Mouse (Mus musculus) liver, postnatal 0 days (tissue): ENCODE data around the gene Elmod2. TPM values are rescaled to one million over a fixed set of nuclear protein-coding genes. Genes with fewer than 3 reads are reported as not detected.

Experiments
- ATAC-seq: fragments of 200-750 bp; cut with Nextera tagmentation; 2 replicates; pipeline ENCODE4 v1.8.0; 2017; ENCODE audit warnings: mild to moderate bottlenecking, moderate library complexity
- DNase-seq: peaks from one replicate; pipeline ENCODE4 v3.0.0-alpha.2; 2016
- H3K27ac ChIP-seq: fragments of 300-500 bp; sonication (generic); 2 replicates; pipeline ENCODE4 v1.5.1; 2014; ENCODE audit warnings: antibody characterized with exemption, moderate library complexity, mild to moderate bottlenecking, low read depth
- H3K27me3 ChIP-seq: fragments of 300-500 bp; sonication (generic); 2 replicates; pipeline ENCODE4 v1.6.1; 2014; ENCODE audit warnings: low read length, control low read depth, mixed read lengths; ENCODE audit not compliant: insufficient read depth
- H3K36me3 ChIP-seq: fragments of 300-500 bp; sonication (generic); replicated peaks from 2 replicates; pipeline ENCODE4 v1.6.1; 2014; ENCODE audit warnings: mild to moderate bottlenecking, control low read depth, low read length, moderate library complexity, mixed read lengths; ENCODE audit not compliant: insufficient read depth
- H3K4me1 ChIP-seq: fragments of 300-500 bp; sonication (generic); 2 replicates; pipeline ENCODE4 v1.6.1; 2014; ENCODE audit warnings: antibody characterized with exemption, mild to moderate bottlenecking, control low read depth; ENCODE audit not compliant: insufficient read depth
- H3K4me2 ChIP-seq: fragments of 300-500 bp; sonication (generic); 2 replicates; pipeline ENCODE4 v1.6.1; 2014; ENCODE audit warnings: low read depth, mild to moderate bottlenecking, low read length, moderate library complexity, mixed read lengths
- H3K4me3 ChIP-seq: fragments of 300-500 bp; sonication (generic); 2 replicates; pipeline ENCODE4 v1.5.1; 2014; ENCODE audit warnings: low read depth, low read length
- H3K9ac ChIP-seq: fragments of 300-500 bp; sonication (generic); replicated peaks from 2 replicates; pipeline ENCODE4 v1.6.1; 2014; ENCODE audit warnings: mild to moderate bottlenecking, moderate library complexity
- H3K9me3 ChIP-seq: fragments of 300-500 bp; sonication (generic); 2 replicates; pipeline ENCODE4 v1.6.1; 2016; ENCODE audit warnings: mild to moderate bottlenecking, control low read depth, low read length, mixed read lengths
- CTCF ChIP-seq: sonication (generic); IDR thresholded peaks from 2 replicates; pipeline ENCODE4 v1.5.1; 2016; ENCODE audit warnings: antibody characterized with exemption, low read depth
- EP300 ChIP-seq: IDR thresholded peaks from 2 replicates; pipeline ENCODE4 v1.6.1; 2016; ENCODE audit warnings: antibody characterized with exemption, low read depth, mild to moderate bottlenecking
- WGBS: fragments of 180-500 bp; shearing (Covaris S2); extraction: QIAGEN DNeasy Blood & Tissue Kit; methylation state at CpG from one replicate; pipeline ENCODE4 v1.1.7; 2014; ENCODE audit not compliant: insufficient replicate concordance; 5-methylcytosine and 5-hydroxymethylcytosine counted together
- polyA plus RNA-seq: library from polyadenylated mRNA; unstranded; fragments of >200 nt; fragmentation: Nextera tagmentation; extraction: Ambion mirVana; gene quantifications from 2 replicates; pipeline ENCODE4 v1.2.1, GENCODE M21; 2015

Elmod2 gene
- polyA plus RNA-seq, 1 experiment from 2014 or later, result 4.0 TPM

- Histone ChIP-seq H3K27ac (no peak overlapping the region), H3K36me3 (no peaks in the 10 kb centered on the region), H3K4me3 (no peak overlapping the region), H3K4me2 (no peak overlapping the region), H3K27me3 (no peaks in the 10 kb centered on the region), H3K4me1 (no peaks in the 10 kb centered on the region), H3K9ac (no peak overlapping the region), H3K9me3 (no peaks in the 10 kb centered on the region)
- TF ChIP-seq CTCF (no peak), EP300 (no peak)
- ATAC-seq, result no peak
- 88% methylated on average over 14 of the region's 14 CpGs for WGBS
- no peak for DNase-seq
Measured at GRCm38 (mm10) chr8:83271172-83271571, 61.1 kb downstream of the Elmod2 start.

Other genes starting within 250 kb of the Elmod2 start
- 0.41 TPM in 2 replicates for gene Tbc1d9, start 167.1 kb downstream of the Elmod2 start, polyA plus RNA-seq
- gene Gm10645, start 166.3 kb downstream of the Elmod2 start, polyA plus RNA-seq, result 0.29 and 0.30 TPM in 2 replicates
- not detected in 2 replicates for gene Ucp1, start 42.1 kb downstream of the Elmod2 start, polyA plus RNA-seq
- not detected in 2 replicates for gene Mgat4d, start 16.0 kb upstream of the Elmod2 start, polyA plus RNA-seq
- gene Clgn, start 57.4 kb upstream of the Elmod2 start, polyA plus RNA-seq, result 0.12 and 0.21 TPM in 2 replicates
- gene Scoc, start 125.9 kb upstream of the Elmod2 start, polyA plus RNA-seq, result 40.8 and 48.0 TPM in 2 replicates
- gene Olfr370, start 203.3 kb upstream of the Elmod2 start, polyA plus RNA-seq, result not detected in 2 replicates
- gene Ndufb7, start 234.2 kb upstream of the Elmod2 start, polyA plus RNA-seq, result 298 and 304 TPM in 2 replicates